Mouse (Mus musculus) neural tube, embryonic 14.5 days (tissue): ENCODE measurements around the gene Mn1. TPM values are rescaled to one million over a fixed set of nuclear protein-coding genes. Genes with fewer than 3 reads are reported as not detected.

Source experiments
- ATAC-seq: fragments of 200-750 bp; cut with Nextera tagmentation; 2 replicates; pipeline ENCODE4 v1.8.0; 2017; ENCODE audit warnings: low read depth, mild to moderate bottlenecking, moderate TSS enrichment, moderate library complexity
- H3K27ac ChIP-seq: fragments of 300-500 bp; sonication (generic); 2 replicates; pipeline ENCODE4 v1.5.1; 2014; ENCODE audit warnings: low read depth, mild to moderate bottlenecking, control low read depth, low read length, moderate library complexity, mixed read lengths
- H3K27me3 ChIP-seq: fragments of 300-500 bp; sonication (generic); 2 replicates; pipeline ENCODE4 v1.6.1; 2014; ENCODE audit warnings: low read length; ENCODE audit not compliant: control insufficient read depth, insufficient read depth
- H3K36me3 ChIP-seq: fragments of 300-500 bp; sonication (generic); 2 replicates; pipeline ENCODE4 v1.6.1; 2014; ENCODE audit warnings: low read length, mixed read lengths; ENCODE audit not compliant: control insufficient read depth, insufficient read depth
- H3K4me1 ChIP-seq: fragments of 300-500 bp; sonication (generic); 2 replicates; pipeline ENCODE4 v1.6.1; 2014; ENCODE audit warnings: low read length; ENCODE audit not compliant: control insufficient read depth, insufficient read depth
- H3K4me2 ChIP-seq: fragments of 300-500 bp; sonication (generic); 2 replicates; pipeline ENCODE4 v1.6.1; 2014; ENCODE audit warnings: mild to moderate bottlenecking, low read depth, low read length, control low read depth
- H3K4me3 ChIP-seq: fragments of 300-500 bp; sonication (generic); 2 replicates; pipeline ENCODE4 v1.5.1; 2014; ENCODE audit warnings: low read depth, low read length, control low read depth, mixed read lengths
- H3K9ac ChIP-seq: fragments of 300-500 bp; sonication (generic); replicated peaks from 2 replicates; pipeline ENCODE4 v1.6.1; 2014; ENCODE audit warnings: low read depth, mild to moderate bottlenecking, control low read depth, low read length, mixed read lengths
- H3K9me3 ChIP-seq: fragments of 300-500 bp; sonication (generic); 2 replicates; pipeline ENCODE4 v1.6.1; 2016; ENCODE audit warnings: low read length; ENCODE audit not compliant: control insufficient read depth
- WGBS: fragments of 180-500 bp; shearing (Covaris S2); extraction: QIAGEN DNeasy Blood & Tissue Kit; methylation state at CpG from one replicate; pipeline ENCODE4 v1.1.7; 2014; 5-methylcytosine and 5-hydroxymethylcytosine counted together
- polyA plus RNA-seq: library from polyadenylated mRNA; unstranded; fragments of >200 nt; fragmentation: Nextera tagmentation; extraction: Ambion mirVana; gene quantifications from 2 replicates; pipeline ENCODE4 v1.2.1, GENCODE M21; 2014

Mn1 gene
- polyA plus RNA-seq, 1 experiment from 2014 or later = 18.6 TPM

DNA sequence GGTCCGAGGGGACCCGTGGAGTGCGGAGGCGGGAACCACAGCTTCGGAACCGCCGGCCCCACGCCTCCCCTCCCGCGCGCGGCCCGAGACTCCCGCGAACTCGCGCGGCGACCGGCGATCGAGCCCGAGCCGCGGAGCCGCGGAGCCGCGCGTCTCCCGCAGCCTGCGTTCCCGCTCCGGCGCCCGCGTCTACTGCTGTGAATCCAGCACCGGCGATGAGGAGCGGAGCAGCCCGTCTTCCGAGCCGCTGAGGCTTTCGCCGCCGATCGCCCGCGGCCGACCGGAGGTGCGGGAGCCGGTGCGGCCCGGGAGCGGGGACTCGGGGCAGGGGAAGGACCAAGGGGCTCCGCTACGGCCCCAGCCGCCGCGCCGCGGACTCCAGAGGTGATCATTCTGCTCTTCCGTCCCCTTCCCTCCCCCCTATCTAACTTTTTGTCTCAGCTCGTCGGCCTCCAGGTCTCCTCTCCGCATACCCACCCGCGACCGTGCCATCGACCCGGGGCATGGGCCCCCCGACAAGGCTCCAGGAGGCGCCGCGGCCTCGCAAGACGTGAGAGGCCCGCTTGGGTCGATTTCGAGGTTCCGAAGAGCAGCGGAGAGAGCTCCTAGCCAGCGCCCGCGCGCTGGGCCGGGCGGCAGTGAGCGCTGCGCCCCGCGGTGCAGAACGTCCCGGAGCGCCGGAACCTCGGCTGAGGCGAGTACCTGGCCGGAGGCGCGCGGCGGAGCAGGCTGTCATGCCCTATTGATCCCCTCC lies 393 bp downstream of the Mn1 start:
- Histone ChIP-seq H3K27ac (peak overlapping the region; percentile 84), H3K4me1 (peaks cover 41% of the 10 kb centered on the region), H3K27me3 (peaks cover 2% of the 10 kb centered on the region; the same call in 1 of the 2 replicates), H3K4me3 (peak overlapping the region; percentile 78), H3K9ac (peak overlapping the region; percentile 85), H3K9me3 (no peaks in the 10 kb centered on the region), H3K36me3 (no peaks in the 10 kb centered on the region; the same call in 1 of the 2 replicates), H3K4me2 (peak overlapping the region; percentile 96)
- WGBS = under 1% methylated on average over 70 of the region's 105 CpGs
- no peak for ATAC-seq

DNA sequence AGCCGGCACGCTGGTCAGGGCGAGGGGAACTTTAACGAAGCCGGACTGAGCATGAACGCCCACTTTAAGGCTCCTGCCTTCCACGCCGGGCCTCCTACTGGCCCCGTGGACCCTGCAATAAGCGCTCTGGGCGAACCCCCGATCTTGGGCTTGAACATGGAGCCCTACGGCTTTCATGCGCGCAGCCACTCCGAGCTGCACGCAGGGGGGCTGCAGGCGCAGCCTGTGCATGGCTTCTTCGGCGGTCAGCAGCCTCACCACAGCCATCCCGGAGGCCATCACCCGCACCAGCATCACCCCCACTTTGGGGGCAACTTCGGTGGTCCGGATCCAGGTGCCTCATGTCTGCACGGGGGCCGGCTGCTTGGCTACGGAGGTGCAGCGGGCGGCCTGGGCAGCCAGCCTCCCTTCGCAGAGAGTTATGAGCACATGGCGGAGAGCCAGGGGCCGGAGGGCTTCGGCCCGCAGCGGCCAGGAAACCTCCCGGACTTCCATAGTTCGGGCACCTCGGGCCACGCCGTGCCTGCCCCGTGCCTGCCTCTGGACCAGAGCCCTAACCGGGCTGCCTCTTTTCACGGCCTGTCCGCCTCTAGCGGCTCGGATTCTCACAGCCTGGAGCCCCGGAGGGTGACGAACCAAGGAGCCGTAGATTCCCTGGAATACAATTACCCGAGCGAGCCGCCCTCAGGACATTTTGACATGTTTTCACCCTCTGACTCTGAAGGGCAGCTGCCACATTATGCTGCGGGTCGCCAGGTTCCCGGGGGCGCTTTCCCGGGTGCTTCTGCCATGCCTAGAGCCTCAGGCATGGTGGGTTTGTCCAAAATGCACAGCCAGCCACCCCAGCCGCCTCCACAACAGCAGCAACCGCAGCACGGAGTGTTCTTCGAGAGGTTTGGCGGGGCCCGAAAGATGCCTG lies 1.3 kb downstream of the Mn1 start:
- Histone ChIP-seq H3K27ac (peak overlapping the region; percentile 44; the same call in 1 of the 2 replicates), H3K27me3 (peaks cover 2% of the 10 kb centered on the region; the same call in 1 of the 2 replicates), H3K4me1 (peaks cover 46% of the 10 kb centered on the region), H3K9me3 (no peaks in the 10 kb centered on the region), H3K36me3 (no peaks in the 10 kb centered on the region; the same call in 1 of the 2 replicates), H3K4me3 (peak overlapping the region; percentile 78), H3K4me2 (peak overlapping the region; percentile 96), H3K9ac (peak overlapping the region; percentile 85)
- ATAC-seq = no peak
- WGBS = under 1% methylated on average over 62 of the region's 63 CpGs

DNA sequence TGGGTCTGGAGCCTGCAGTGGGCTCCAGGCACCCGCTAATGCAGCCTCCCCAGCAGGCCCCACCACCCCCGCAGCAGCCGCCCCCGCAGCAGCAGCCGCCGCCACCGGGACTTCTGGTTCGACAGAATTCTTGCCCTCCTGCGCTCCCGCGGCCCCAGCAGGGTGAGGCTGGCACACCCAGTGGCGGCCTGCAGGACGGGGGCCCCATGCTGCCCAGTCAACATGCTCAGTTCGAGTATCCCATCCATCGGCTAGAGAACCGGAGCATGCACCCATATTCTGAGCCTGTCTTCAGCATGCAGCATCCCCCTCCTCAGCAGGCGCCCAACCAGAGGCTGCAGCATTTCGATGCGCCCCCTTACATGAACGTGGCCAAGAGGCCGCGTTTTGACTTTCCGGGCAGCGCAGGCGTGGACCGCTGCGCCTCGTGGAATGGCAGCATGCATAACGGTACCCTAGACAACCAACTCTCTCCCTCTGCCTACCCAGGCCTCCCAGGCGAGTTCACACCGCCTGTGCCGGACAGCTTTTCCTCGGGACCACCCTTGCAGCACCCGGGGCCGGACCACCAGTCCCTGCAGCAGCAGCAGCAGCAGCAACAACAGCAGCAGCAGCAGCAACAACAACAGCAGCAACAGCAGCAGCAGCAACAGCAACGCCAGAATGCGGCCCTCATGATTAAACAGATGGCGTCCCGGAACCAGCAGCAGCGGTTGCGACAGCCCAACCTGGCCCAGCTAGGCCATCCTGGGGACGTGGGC lies 2.1 kb downstream of the Mn1 start:
- H3K36me3 ChIP-seq = no peaks in the 10 kb centered on the region; the same call in 1 of the 2 replicates
- peaks cover 2% of the 10 kb centered on the region; the same call in 1 of the 2 replicates for H3K27me3 ChIP-seq
- ATAC-seq = no peak
- H3K9ac ChIP-seq = peak overlapping the region; percentile 85
- H3K4me3 ChIP-seq = peak overlapping the region; percentile 78
- H3K9me3 ChIP-seq = no peaks in the 10 kb centered on the region
- 3% methylated on average over 38 of the region's 42 CpGs for WGBS
- H3K4me1 ChIP-seq = peaks cover 53% of the 10 kb centered on the region
- H3K27ac ChIP-seq = peak overlapping the region; percentile 44; the same call in 1 of the 2 replicates
- peak overlapping the region; percentile 96 for H3K4me2 ChIP-seq

DNA sequence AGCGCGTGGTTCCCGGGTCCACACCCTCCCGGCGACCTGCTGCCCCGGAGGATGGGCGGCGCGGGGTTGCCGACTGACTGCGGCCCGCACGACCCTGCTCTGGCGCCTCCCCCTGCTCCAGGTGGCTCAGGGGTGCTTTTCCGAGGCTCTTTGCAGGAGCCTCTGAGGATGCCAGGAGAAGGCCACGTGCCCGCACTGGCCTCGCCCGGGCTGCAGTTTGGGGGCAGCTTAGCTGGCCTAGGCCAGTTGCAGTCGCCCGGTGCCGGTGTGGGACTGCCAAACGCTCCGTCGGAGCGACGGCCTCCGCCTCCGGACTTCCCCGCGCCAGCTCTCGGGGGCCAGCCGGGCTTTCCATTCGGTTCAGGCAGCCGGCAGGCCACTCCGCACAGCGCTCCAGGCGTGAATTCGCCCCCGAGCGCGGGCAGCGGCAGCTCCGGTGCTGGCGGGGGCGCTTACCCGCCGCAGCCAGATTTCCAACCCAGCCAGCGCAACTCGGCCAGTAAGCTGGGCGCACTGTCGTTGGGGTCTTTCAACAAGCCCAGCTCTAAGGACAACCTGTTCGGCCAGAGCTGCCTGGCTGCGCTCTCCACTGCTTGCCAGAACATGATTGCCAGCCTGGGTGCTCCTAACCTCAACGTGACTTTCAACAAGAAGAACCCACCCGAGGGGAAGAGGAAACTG lies 3.0 kb downstream of the Mn1 start:
- no peak overlapping the region for H3K27ac ChIP-seq
- WGBS = 2% methylated on average over 55 of the region's 56 CpGs

DNA sequence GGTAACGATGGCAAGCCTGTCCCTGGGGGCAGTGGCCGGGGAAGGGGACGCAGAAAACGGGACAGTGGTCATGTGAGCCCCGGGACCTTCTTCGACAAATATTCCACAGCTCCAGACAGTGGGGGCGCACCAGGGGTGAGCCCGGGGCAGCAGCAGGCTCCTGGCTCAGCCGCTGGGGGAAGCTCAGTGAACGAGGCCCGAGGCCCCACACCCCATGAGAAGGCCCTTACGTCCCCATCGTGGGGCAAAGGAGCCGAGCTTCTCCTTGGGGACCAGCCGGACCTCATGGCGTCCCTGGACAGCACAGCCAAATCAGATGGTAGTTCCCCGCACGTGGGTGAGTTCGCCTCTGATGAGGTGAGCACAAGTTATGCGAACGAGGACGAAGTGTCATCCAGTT lies 3.7 kb downstream of the Mn1 start:
- no peaks in the 10 kb centered on the region; the same call in 1 of the 2 replicates for H3K36me3 ChIP-seq
- H3K4me3 ChIP-seq = peak overlapping the region; percentile 78
- H3K4me2 ChIP-seq = peak overlapping the region; percentile 96
- no peaks in the 10 kb centered on the region for H3K9me3 ChIP-seq
- no peak for ATAC-seq
- H3K4me1 ChIP-seq = peaks cover 60% of the 10 kb centered on the region
- peaks cover 2% of the 10 kb centered on the region; the same call in 1 of the 2 replicates for H3K27me3 ChIP-seq
- 24% methylated on average over 22 of the region's 22 CpGs for WGBS
- peak overlapping the region; percentile 85 for H3K9ac ChIP-seq
- H3K27ac ChIP-seq = no peak overlapping the region

More for the DNA sequence above, 3.0 kb downstream of the Mn1 start:
- Histone ChIP-seq H3K36me3 (no peaks in the 10 kb centered on the region; the same call in 1 of the 2 replicates), H3K4me2 (peak overlapping the region; percentile 96), H3K27me3 (peaks cover 2% of the 10 kb centered on the region; the same call in 1 of the 2 replicates), H3K9me3 (no peaks in the 10 kb centered on the region), H3K4me3 (peak overlapping the region; percentile 78), H3K4me1 (peaks cover 60% of the 10 kb centered on the region), H3K9ac (peak overlapping the region; percentile 85)
- no peak for ATAC-seq

DNA sequence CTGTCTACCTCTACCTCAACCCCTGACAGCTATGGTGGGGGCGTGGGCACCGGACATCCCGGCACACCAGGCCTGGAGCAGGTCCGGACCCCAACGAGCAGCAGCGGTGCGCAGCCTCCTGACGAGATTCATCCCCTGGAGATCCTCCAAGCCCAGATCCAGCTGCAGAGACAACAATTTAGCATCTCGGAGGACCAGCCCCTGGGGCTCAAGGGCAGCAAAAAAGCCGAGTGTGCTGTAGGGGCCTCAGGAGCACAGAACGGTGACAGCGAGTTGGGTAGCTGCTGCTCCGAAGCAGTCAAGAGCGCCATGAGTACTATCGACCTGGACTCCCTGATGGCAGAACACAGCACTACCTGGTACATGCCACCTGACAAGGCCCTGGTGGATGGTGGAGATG lies 4.3 kb downstream of the Mn1 start:
- 44% methylated on average over 15 of the region's 15 CpGs for WGBS
- ATAC-seq = no peak

DNA sequence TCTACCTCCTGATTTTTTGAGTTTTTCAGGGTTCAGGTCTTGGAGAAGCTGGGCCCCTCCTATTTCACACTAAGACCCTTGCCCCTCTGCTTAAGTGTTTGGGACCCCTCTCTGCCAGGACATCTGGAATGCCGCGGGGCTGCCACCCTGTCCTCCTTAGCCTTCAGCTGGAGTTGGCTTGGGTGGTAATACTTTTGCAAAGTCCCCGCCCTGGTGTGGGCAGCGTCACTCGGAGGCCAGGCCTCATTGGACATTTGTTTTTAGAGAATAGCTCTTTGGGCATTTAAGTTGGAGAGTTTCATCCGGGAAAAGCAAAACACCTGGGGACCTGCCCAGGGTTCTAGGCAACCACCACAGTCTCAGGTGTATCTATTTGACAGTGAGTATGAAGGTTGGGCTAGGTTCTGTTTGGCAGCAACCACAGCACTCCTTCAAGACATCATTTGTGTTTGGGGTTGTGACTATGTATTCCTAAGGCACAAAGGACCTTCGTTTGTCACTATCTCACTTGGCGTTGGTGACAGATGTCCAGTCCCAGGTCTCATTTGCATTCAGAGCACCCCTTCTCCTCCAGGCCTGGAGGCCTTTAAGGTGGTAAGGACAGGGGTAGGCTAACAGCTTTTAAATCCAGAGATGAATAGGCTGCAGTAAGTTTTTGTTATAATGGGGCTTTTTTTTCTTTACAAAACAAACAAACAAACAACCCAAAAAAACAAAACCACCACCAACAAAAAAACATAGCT lies 5.1 kb downstream of the Mn1 start:
- Histone ChIP-seq H3K27ac (peak overlapping the region; percentile 55; the same call in 1 of the 2 replicates), H3K27me3 (peaks cover 2% of the 10 kb centered on the region; the same call in 1 of the 2 replicates), H3K4me2 (peak overlapping the region; percentile 96), H3K36me3 (no peaks in the 10 kb centered on the region; the same call in 1 of the 2 replicates), H3K9ac (peak overlapping the region; percentile 85), H3K4me3 (peak overlapping the region; percentile 78), H3K4me1 (peaks cover 70% of the 10 kb centered on the region), H3K9me3 (no peaks in the 10 kb centered on the region)
- 40% methylated on average over 8 of the region's 8 CpGs for WGBS
- ATAC-seq = no peak

More for the DNA sequence above, 4.3 kb downstream of the Mn1 start:
- Histone ChIP-seq H3K9ac (peak overlapping the region; percentile 85), H3K4me1 (peaks cover 65% of the 10 kb centered on the region), H3K4me3 (peak overlapping the region; percentile 78), H3K9me3 (no peaks in the 10 kb centered on the region), H3K4me2 (peak overlapping the region; percentile 96), H3K27me3 (peaks cover 2% of the 10 kb centered on the region; the same call in 1 of the 2 replicates), H3K36me3 (no peaks in the 10 kb centered on the region; the same call in 1 of the 2 replicates), H3K27ac (no peak overlapping the region)
